Mouse (Mus musculus) hindbrain, postnatal 0 days (tissue): ENCODE results near the gene Galnt9. TPM values are rescaled to one million over a fixed set of nuclear protein-coding genes. Genes with fewer than 3 reads are reported as not detected.

Experiments
- ATAC-seq: fragments of 200-750 bp; cut with Nextera tagmentation; 2 replicates; pipeline ENCODE4 v1.8.0; 2017; ENCODE audit warnings: mild to moderate bottlenecking, moderate TSS enrichment, moderate library complexity
- DNase-seq: peaks from one replicate; pipeline ENCODE4 v3.0.0-alpha.2; 2015; ENCODE audit warnings: low spot score
- H3K27ac ChIP-seq: fragments of 300-500 bp; sonication (generic); 2 replicates; pipeline ENCODE4 v1.5.1; 2014; ENCODE audit warnings: mild to moderate bottlenecking
- H3K27me3 ChIP-seq: fragments of 300-500 bp; sonication (generic); 2 replicates; pipeline ENCODE4 v1.6.1; 2014; ENCODE audit warnings: low read length, mixed read lengths; ENCODE audit not compliant: insufficient read depth
- H3K36me3 ChIP-seq: fragments of 300-500 bp; sonication (generic); 2 replicates; pipeline ENCODE4 v1.6.1; 2014; ENCODE audit warnings: low read length, mixed read lengths; ENCODE audit not compliant: insufficient read depth
- H3K4me1 ChIP-seq: fragments of 300-500 bp; sonication (generic); 2 replicates; pipeline ENCODE4 v1.6.1; 2014; ENCODE audit warnings: antibody characterized with exemption, low read length, mixed read lengths; ENCODE audit not compliant: insufficient read depth
- H3K4me2 ChIP-seq: fragments of 300-500 bp; sonication (generic); 2 replicates; pipeline ENCODE4 v1.6.1; 2014; ENCODE audit warnings: low read depth, mild to moderate bottlenecking, low read length, moderate library complexity, mixed read lengths
- H3K4me3 ChIP-seq: fragments of 300-500 bp; sonication (generic); 2 replicates; pipeline ENCODE4 v1.5.1; 2014; ENCODE audit warnings: low read length
- H3K9ac ChIP-seq: fragments of 300-500 bp; sonication (generic); replicated peaks from 2 replicates; pipeline ENCODE4 v1.6.1; 2014; ENCODE audit warnings: mild to moderate bottlenecking, low read length, moderate library complexity, mixed read lengths
- H3K9me3 ChIP-seq: fragments of 300-500 bp; sonication (generic); 2 replicates; pipeline ENCODE4 v1.6.1; 2016; ENCODE audit warnings: low read length, mixed read lengths
- CTCF ChIP-seq: IDR thresholded peaks from 2 replicates; pipeline ENCODE4 v1.5.1; 2016; ENCODE audit warnings: antibody characterized with exemption, control low read depth, low read depth
- WGBS: fragments of 180-500 bp; shearing (Covaris S2); extraction: QIAGEN DNeasy Blood & Tissue Kit; methylation state at CpG from one replicate; pipeline ENCODE4 v1.1.7; 2014; 5-methylcytosine and 5-hydroxymethylcytosine counted together
- polyA plus RNA-seq: library from polyadenylated mRNA; unstranded; fragments of >200 nt; fragmentation: Nextera tagmentation; extraction: Ambion mirVana; gene quantifications from 2 replicates; pipeline ENCODE4 v1.2.1, GENCODE M21; 2015
- total RNA-seq: library from RNA; depleted of rRNA; stranded (reverse); fragments of >200 nt; gene quantifications from 2 replicates; pipeline ENCODE4 v1.2.3, GENCODE M21; 2014

The Galnt9 gene
- total and polyA plus RNA-seq, 2 experiments from 2014 or later = 19.8 to 26.7 TPM

DNA sequence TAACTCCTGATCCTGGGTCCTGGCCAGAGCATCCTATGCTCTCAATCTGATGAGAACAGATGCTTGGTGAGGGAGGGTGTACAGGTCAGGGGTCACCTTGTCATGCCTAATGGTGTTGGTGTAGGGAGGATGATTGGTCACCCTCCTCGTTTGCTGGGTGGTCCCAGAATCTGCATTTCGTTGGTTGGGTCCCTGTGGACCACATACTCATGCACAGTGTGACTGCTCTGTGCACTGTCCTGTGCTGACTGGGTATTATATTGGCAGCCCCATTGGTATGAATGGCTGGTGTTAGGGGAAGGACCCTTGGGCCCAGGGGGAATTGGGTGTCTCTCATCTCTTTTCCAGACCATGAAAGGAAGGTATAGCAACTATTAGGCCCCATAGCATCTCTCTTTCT lies 11.0 kb downstream of the Galnt9 start:
- Histone ChIP-seq H3K4me2 (no peak overlapping the region), H3K27ac (no peak overlapping the region), H3K4me1 (no peaks in the 10 kb centered on the region), H3K36me3 (no peaks in the 10 kb centered on the region), H3K27me3 (no peaks in the 10 kb centered on the region), H3K4me3 (no peak overlapping the region), H3K9ac (no peak overlapping the region), H3K9me3 (no peaks in the 10 kb centered on the region)
- no peak for TF ChIP-seq CTCF
- WGBS = 42% methylated on average over 2 of the region's 2 CpGs
- no peak for ATAC-seq
- DNase-seq = no peak

DNA sequence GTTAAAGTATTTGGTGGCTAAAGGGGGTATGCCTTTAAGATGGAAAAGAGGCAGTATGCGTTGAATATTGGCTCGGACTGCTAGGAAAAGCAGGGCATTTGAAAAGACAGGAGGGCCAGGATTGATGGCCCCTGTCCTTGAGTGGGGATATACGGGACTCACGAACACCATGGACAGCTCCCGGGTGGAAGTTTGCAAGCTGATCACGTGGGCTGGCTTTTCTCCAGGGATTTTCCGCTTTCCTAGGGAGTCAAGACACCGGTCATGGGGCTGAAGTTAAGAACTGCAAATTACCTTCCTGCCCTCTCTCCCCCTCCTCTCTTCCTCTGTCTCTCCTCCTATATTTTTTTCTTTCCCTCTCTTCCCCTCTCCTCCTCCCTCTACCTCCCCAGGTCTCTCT lies 14.2 kb downstream of the Galnt9 start:
- Histone ChIP-seq H3K27me3 (no peaks in the 10 kb centered on the region), H3K27ac (no peak overlapping the region), H3K4me1 (no peaks in the 10 kb centered on the region), H3K9ac (no peak overlapping the region), H3K4me3 (no peak overlapping the region), H3K9me3 (no peaks in the 10 kb centered on the region), H3K4me2 (no peak overlapping the region), H3K36me3 (no peaks in the 10 kb centered on the region)
- DNase-seq (peak; percentile 73), ATAC-seq (no peak)
- no peak for TF ChIP-seq CTCF
- 10% methylated on average over 8 of the region's 8 CpGs for WGBS

DNA sequence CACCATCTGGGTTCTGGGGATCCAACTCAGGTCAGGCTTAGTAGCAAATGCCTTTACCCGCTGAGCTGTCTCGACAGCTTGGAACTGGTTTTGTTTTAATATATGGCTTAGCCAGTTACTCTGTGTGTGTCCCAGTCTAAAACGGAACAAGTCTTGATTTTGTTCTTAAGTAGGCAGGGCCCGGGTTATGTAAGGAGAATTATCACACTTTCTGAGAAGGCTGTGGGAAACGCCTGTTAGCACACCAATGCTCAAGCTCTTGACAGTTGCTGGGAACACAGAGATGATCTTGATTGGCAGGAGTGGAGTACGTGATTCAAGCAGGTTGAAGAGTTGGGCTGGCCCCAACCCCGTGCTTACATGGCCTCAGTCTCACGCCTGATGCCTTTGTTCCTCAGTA lies 15.5 kb downstream of the Galnt9 start:
- 88% methylated on average over 8 of the region's 8 CpGs for WGBS

DNA sequence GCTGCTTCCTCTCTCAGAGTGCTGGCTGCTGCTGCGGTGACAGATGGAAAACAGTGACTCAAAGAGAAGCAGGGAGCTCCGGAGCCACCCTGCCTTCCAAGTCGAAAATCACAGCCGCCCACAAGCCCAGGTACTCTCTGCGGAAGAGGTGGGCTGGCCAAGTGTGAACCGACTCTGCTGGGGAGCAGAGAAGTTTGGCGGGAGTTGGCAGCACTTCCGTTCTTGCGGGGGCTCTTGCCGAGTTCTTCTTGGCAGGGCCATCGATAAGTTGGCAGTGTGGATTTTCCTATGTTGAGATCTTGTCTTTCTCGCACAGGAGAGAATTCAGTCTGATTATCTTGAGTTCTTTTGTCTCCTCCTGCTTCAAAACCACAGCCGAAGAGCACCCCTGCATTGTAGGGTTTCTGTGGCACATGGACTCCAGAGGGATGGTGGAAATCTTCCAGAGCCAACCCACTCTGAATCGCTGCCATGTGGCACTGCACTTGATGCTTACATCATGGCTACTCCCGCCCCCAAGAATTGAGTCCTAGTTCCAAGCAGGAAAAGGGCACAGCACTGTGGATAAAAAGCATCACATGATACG lies 18.7 kb downstream of the Galnt9 start:
- no peak overlapping the region for H3K4me3 ChIP-seq

More for the DNA sequence above, 15.5 kb downstream of the Galnt9 start:
- Histone ChIP-seq H3K4me3 (no peak overlapping the region), H3K9ac (no peak overlapping the region), H3K27ac (no peak overlapping the region), H3K9me3 (no peaks in the 10 kb centered on the region), H3K4me1 (no peaks in the 10 kb centered on the region), H3K36me3 (no peaks in the 10 kb centered on the region), H3K27me3 (no peaks in the 10 kb centered on the region), H3K4me2 (no peak overlapping the region)
- no peak for ATAC-seq
- no peak for DNase-seq
- TF ChIP-seq CTCF = no peak

DNA sequence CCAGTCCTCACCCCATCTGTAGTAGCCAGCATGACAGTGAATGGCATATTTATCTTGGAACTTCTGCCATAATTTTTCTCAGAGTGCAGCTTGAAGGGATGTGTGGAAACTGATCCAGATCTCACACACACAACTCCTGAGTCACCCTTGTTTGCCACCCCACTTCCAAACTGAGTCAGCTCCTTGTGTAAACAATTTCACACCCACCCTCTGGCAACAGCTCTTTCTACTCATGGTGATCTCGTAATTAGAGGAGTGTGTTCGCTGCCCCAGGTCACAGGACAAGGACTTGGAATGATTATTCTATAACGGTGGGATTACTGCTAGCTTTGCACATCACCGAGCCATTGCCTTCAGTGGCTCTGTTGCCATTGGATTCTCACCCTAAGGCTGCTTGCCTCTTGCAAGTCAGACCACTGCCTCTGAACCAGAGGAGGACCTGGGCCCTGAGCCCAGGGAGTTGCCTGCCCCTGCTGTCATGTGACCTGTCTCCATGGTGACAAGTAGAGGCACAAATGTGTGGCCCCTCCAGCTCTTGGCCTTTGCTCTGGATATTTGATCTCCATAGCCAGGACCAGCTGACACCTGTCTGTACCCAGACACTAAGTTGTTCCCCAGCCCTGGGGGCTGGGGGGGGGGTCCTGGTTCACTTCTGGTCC lies 21.0 kb downstream of the Galnt9 start:
- DNase-seq = peak; percentile 32
- Histone ChIP-seq H3K36me3 (no peaks in the 10 kb centered on the region), H3K4me3 (no peak overlapping the region), H3K9me3 (no peaks in the 10 kb centered on the region), H3K4me2 (no peak overlapping the region), H3K27ac (no peak overlapping the region), H3K9ac (no peak overlapping the region), H3K4me1 (peaks cover 4% of the 10 kb centered on the region; the same call in 1 of the 2 replicates), H3K27me3 (no peaks in the 10 kb centered on the region)
- peak; percentile 59 for ATAC-seq
- 48% methylated on average over 4 of the region's 4 CpGs for WGBS
- no peak for TF ChIP-seq CTCF

More for the DNA sequence above, 18.7 kb downstream of the Galnt9 start:
- DNase-seq (peak; percentile 73), ATAC-seq (peak; percentile 48; the same call in 1 of the 2 replicates)
- Histone ChIP-seq H3K4me2 (0 out of 2 replicates have a peak overlapping the region, but pooled peaks have one; percentile 31), H3K27me3 (no peaks in the 10 kb centered on the region), H3K4me1 (peaks cover 4% of the 10 kb centered on the region; the same call in 1 of the 2 replicates), H3K36me3 (no peaks in the 10 kb centered on the region), H3K9ac (no peak overlapping the region), H3K9me3 (no peaks in the 10 kb centered on the region), H3K27ac (peak overlapping the region; percentile 41; the same call in 1 of the 2 replicates)
- 53% methylated on average over 16 of the region's 16 CpGs for WGBS
- no peak for TF ChIP-seq CTCF

DNA sequence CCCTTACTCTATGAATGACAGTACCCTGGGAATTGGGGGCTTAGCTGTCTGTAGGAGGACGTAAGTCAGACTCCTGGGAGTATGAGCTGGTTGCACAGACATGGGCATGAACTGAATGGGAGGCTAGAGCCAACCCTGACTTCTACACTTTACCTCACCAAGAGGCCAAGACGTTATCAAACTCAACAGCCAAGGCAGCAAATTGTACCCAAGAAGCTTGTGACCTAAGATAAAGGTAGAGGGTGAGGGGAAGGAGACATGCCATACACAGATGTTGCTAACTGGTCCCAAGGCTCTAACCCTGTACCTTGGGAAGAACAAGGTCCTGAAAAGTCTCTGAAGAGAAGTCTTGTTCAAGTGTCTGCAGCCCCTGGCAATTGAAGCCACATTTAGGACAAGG lies 23.4 kb downstream of the Galnt9 start:
- TF ChIP-seq CTCF = no peak
- H3K36me3 ChIP-seq = no peaks in the 10 kb centered on the region
- H3K27me3 ChIP-seq = no peaks in the 10 kb centered on the region
- WGBS = 84% methylated on average over 2 of the region's 2 CpGs
- H3K9me3 ChIP-seq = no peaks in the 10 kb centered on the region
- H3K9ac ChIP-seq = no peak overlapping the region
- ATAC-seq = no peak
- H3K27ac ChIP-seq = no peak overlapping the region
- H3K4me3 ChIP-seq = no peak overlapping the region
- H3K4me1 ChIP-seq = peaks cover 4% of the 10 kb centered on the region; the same call in 1 of the 2 replicates
- no peak for DNase-seq
- no peak overlapping the region for H3K4me2 ChIP-seq

DNA sequence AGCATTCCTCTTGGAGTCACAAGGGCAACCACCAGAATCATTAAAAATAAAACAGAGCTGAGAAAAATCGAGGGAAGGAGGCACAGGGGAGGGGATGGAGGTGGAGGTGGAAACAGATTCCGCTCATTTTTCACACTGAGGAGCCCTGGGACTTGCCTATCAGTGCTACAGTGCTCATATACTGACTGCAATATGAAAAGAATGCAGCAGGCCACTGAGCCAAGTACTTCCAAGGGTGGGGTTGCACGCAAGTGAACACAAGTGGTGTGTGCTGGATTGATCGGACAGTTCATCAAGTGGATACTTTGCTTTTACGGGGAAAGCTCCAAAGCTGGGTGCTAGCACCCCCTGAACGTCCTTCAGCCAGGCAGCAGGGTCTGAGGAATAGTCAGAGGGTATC lies 30.7 kb downstream of the Galnt9 start:
- Histone ChIP-seq H3K36me3 (no peaks in the 10 kb centered on the region), H3K4me1 (no peaks in the 10 kb centered on the region), H3K4me2 (no peak overlapping the region), H3K9me3 (no peaks in the 10 kb centered on the region), H3K27me3 (no peaks in the 10 kb centered on the region), H3K27ac (no peak overlapping the region), H3K9ac (no peak overlapping the region), H3K4me3 (no peak overlapping the region)
- no peak for TF ChIP-seq CTCF
- 74% methylated on average over 6 of the region's 6 CpGs for WGBS
- DNase-seq = no peak
- no peak for ATAC-seq
